Mouse (Mus musculus): ENCODE results near the gene Stub1.

Gene Stub1

DNA sequence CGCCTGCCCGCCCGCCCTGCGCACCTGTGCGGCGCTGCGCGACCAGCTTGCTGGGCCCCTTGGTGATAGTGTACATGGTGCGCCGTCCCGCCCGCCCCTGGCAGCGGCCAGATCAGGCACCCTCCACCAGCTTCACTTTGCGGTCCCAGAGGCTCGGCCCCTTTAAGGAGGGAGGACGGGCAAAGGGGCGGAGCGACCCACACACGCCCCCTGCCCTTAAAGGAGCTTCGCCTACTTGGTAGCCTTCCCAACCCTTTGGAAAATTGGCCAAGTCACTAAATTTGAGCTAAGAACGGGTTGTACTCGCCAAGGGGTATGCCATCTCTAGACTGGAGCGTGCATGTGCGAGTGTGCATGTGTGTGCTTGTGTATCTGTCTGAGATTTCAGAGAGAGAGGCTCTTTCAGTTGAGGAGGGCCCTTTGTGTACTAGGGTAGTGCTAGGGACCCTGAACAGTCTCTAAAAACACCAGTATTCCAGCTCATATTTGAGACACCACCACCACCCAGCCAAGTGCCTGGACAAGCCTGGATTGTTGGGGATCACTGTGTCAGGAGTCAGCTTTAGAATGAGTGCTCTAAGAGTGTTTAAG, 35.5 kb upstream of the Stub1 start, which contains the start of gene Mcrip2:
TSS of gene Mcrip2 (minus strand) at position 164 of the 591 bp plus-strand sequence.
- DNase-seq (ENCODE audit: low read depth, low spot score), result peak; percentile 92

DNA sequence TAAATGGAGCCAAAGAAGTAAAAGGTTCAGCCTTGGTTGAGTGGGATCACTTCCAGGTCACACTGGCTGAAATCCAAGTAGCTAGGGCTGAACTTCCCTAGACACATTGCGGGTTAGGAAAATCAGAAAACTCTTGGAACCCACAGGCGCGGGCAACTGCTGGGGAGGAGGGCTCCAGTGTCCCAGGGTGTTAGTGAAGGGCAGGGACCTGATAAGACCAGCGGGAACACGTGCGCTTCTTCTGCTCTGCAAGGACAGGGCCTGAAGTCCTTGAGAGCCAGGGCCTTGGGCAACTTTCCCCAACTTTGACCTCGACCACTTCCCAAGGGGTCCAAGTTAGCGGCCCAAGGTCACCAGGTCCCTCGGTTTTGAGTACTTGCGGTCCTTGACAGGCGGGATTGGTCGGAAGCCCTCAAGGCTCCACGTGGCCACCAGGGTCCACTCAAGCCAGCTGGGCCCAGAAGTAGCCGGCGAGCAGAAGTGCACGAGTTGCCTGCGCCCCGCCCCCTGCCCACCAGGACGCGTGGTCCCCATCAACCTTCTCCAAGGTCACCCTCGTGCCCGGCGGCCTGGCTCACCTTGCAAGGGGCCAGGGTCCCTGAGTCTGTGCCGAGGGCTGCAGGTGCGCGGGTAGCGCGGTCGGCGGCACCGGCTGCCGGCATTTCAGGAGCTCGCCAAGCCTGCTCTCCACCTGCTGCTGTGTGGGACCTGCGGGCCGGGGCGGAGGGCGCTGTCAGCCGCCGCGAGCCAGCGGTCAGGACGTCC, 34.8 kb upstream of the Stub1 start:
- peak; percentile 45 for DNase-seq (ENCODE audit: low read depth, low spot score)

DNA sequence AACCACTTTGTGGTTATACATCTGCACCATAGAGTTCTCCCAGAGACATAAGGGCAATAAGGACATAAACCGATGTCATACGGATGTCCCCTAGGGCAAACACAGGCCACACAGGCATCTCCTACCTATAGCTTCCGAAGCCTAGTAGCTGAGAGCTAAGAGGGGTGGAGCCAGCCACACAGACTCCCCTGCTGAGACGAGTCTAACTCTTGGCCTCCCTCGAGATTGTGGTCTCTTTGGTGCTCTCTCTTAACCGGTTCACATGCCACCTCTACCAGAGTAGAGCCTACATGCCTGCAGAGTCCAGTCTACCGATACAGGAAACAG, 34.3 kb upstream of the Stub1 start:
- DNase-seq (ENCODE audit: low read depth, low spot score), result no peak

DNA sequence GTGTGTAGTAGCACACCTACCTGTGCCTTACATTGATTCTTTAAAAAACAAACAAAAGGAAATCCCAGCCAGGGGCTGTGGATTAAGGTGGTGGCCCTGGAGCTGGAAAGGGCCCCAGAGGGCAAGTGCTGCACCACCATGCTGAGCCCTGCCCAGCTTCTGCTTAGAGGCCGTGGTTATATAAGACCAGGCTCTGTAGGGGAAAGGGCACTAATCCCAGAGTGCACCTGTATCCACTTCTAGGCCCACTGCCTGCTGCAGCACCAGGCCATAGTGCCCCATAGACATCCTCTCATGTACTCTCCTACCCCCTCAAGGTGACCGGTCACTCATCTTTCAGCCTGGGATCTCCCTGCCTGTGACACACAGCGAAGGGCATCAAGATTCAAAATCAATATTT, 33.0 kb upstream of the Stub1 start:
- no peak for DNase-seq (ENCODE audit: low read depth, low spot score)

DNA sequence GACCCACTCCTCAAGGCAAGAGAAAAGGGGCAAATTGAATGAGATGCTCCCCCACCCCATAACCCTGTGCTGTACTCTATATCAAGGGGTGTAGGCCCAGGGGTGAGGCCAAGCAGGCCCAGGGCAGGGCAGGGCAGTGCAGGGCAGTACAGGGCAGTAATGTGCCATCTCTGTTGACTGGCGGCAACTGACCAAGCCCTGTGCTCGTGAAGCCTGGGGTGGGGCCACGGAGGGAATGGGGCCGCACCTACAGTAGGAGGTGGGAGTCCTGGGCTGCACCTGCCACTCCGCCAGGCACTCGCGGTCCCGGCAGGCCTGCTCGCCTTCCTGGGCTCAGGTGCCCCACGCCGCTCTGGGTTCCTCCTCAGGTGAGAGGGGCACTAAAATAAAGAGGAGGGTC, 32.1 kb upstream of the Stub1 start:
- DNase-seq (ENCODE audit: low read depth, low spot score), result no peak

DNA sequence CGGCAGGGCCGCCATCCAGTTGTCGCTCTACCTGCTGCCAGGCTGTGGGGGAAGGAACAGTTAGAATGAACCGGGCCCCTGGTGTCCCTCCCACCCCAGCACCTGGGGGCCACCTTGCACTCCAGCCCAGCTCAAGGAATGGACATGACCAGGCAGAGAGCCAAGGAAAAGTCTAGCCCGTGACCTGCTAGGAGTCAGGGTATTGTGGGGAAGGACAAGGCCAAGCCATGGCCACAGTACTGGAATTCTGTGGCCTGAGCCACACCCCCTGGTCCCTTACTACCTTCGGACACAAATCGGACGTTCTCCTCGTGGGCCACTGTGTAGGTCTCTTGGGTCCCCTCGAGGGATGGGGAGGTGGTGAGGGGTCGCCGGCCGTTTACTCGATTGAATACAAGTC, 31.1 kb upstream of the Stub1 start:
- no peak for DNase-seq (ENCODE audit: low read depth, low spot score)

DNA sequence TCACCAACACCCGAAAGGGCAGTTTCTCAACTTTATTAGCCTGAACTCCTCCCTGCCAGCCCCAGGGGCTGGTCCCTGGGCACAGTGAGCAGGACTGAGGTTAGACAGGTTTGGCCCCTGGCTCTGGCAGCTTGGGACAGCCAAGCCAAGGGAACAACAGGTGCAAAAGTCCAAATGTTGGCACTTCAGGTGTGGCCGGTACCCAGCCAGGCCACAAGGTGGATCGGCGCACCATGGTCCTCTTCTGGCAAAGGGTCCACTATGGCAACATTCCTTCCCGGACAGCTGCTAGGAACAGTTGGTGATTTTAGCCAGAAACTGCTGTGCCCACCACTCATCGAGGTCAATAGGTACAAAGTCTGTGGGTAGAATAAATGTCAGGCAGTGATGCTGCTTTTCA, 30.5 kb upstream of the Stub1 start:
- DNase-seq (ENCODE audit: low read depth, low spot score), result no peak

DNA sequence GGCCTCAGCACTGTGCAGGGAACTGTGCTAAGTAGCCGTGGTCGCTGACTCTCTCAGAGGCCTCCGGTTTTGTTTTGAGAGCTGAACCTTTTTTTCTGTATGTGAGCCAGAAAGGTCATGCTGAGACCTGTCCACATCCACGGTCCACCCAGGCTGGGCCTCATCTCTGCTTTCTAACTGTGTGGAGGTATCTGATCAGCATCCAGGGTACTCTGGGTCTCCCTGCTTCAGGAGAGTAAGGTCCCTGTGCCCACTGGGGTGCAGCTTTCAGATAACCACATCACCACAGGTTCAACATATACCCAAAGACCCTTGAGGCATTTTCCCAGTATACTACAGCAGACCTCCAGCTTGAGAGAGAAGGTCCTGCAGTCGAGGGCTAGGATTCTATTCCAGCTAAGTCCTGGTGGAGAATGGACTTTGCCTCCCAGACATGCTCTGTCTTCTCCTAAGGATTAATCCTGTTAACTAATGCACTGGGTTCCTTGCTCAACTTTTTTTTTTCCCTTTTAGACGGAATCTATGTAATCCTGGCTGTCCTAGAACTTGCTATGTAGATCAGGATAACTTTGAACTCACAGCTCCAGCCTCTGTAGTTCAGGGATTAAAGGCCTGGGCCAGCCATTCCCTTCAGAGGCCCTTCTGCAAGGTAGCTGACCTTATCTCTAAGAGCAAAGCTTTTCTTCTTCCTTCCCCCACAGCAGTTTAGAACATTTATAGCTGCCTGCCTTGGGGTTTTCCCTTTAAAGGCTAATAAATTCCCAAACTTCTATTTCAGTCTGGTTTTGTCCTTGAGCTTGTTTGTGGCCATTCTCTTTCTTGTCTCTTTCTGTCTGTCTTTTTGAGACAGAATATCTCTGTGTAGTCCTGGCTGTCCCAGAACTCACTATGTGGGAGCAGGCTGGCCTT, 28.8 kb upstream of the Stub1 start:
- no peak for DNase-seq (ENCODE audit: low read depth, low spot score)

DNA sequence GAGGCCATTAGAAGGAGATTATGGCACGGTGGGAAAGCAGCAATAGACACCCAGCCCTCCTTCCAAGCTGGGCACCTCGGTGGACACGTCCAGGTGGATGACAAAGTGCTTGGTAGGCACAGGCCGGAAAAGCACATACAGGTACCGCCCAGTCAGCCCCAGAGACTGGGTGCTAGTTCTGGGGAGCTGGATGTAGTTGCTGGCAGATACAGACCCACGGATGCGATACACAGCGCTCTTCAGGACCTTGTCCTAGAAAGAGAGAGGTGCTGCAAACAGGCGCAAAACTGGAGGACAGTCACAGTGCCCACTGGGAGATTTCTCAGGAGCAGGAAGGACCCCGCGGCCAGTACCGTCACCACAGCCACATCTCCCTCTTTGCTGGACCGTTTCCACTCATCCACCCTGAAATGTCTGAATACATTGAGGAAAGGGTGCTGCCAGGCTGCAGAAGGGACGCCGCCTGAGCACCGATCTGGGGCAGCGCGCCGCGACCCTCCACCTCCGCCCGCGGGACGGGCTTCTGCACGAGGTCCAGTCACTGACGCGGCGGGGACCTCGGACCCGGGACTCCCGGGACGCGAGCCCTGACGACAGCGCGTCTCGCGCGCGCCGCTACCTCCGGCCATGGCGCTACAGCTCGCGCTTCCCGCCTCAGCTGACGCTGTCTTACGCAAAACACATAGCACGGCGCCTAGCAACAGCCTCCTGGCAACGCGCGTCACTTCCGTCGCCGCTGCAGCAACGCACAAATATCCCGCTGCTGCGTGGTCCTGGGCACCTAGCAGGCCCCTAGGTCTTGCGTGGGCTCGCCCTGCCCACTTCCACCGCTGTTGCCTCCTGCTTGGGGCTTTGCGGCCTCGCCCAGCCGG, 27.9 kb upstream of the Stub1 start, which contains the start of gene Wdr90:
TSS of gene Wdr90 (minus strand) at position 670 of the 872 bp plus-strand sequence.
- peak; percentile 99 for DNase-seq (ENCODE audit: low read depth, low spot score)

DNA sequence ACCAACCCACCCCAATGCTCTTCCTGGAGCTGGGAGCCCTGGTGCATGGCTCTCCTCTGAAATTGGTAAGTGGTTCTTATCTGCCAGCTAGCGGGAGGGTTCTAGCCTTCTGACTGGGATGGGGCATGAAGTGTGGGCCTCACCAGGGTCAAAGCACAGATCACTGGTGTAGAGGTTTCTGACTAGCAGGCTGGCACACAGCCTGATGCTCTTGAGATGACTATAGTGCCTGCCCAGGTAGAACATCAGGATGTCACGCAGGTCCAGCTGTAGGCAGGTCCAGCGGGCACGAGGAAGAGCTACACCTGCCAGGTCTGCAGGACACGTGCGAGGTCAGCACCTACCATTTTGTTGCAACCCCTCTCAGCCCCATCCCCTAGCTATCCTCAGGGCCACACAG, 27.0 kb upstream of the Stub1 start:
- DNase-seq (ENCODE audit: low read depth, low spot score), result no peak

DNA sequence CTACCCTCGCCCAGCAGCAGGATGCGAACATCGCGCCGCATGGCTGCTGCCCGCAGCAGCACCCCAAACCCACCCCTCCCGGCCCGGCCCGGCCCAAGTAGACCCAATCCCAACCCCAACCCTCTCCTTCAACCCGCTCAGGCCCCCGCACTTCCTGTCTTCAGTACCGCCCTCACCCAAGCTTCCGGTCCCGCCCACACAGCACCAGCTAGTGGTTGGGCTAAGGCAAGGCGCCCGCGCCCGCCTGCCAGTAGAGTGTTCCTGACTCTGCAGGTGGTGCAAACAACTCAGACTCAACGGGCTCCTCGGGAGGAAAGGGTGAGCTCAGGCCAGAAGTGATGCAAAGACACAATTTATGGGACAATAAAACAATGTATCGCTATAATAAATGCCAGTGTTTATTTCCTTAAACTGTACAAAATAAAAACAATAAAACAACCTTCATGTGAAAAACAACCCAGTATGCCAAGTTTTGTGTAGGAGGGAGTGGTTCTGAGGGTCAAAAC, 11.2 kb upstream of the Stub1 start, which contains the start of gene Rhot2:
TSS of gene Rhot2 (minus strand) at position 456 of the 506 bp plus-strand sequence.
- peak; percentile 97 for DNase-seq (ENCODE audit: low read depth, low spot score)

DNA sequence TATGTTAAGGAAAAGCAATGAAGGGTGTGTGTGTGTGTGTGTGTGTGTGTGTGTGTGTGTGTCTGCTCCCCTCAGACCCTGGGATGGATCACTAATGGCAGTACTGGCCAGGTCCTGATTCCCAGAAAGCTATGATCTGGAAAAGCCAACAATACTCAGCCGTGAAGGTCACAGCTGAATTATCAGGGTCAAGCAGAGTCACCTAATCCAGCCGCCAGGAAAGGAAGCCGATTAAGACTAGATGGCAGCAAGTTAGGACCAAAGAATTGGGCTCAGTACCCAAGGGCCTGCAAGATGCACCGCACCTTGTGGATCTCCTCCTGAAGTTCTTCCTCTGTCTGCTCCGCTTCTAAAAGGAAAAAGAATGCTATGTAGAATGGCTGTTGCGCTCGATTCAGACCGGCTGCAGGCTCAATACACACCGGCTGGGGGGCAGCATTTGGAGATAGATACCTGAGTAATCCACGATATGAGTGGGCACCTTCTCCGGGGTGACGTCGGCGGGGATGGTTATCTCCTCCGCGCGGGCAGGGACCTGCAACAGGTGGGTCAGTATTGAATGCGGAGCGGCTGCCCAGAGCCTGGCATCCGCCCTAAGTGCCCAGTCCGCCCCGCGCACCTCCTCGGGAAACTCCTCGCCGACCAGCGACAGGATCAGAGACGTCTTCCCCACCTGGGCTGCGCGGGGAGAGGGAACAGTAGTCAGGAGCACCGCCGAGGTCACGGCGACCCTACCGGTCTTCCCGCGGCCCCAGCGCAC, 10.6 kb upstream of the Stub1 start:
- no peak for DNase-seq (ENCODE audit: low read depth, low spot score)

DNA sequence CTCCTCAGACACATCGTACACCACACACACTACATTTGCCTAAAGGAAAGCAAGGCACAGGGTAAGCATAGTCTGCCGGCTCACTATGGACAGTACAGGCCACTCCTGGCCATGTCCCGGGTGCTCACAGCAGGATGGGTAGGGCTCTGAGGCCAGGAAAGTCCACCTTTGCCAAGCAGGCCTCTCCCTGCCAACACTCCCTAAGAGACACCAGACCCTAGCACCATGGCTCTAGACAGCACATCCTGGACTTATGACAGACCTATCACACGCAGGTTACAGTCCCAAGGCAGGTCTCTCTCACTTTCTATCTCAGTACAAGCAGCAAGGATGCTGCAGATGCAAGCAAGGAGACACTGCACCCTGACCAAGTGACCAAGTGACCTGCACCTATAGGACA, 9.9 kb upstream of the Stub1 start:
- no peak for DNase-seq (ENCODE audit: low read depth, low spot score)

DNA sequence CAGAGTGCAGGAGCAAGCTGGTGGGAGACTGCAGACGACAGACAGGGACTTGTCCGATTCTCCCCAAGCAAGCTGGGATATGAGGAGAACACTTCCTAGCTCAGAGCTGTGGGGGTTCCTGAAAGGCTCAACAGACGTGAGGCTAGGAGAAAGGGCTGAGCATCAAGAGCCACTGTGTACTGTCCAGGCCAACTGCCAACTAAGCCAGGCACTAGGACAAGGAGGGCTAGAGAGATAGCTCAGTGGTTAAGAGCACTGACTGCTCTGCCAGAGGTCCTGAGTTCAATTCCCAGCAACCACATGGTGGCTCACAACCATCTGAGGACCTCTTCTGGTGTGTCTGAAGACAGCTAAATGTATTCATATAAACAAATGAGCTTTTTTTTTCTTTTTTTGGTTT, 9.3 kb upstream of the Stub1 start:
- DNase-seq (ENCODE audit: low read depth, low spot score), result no peak

DNA sequence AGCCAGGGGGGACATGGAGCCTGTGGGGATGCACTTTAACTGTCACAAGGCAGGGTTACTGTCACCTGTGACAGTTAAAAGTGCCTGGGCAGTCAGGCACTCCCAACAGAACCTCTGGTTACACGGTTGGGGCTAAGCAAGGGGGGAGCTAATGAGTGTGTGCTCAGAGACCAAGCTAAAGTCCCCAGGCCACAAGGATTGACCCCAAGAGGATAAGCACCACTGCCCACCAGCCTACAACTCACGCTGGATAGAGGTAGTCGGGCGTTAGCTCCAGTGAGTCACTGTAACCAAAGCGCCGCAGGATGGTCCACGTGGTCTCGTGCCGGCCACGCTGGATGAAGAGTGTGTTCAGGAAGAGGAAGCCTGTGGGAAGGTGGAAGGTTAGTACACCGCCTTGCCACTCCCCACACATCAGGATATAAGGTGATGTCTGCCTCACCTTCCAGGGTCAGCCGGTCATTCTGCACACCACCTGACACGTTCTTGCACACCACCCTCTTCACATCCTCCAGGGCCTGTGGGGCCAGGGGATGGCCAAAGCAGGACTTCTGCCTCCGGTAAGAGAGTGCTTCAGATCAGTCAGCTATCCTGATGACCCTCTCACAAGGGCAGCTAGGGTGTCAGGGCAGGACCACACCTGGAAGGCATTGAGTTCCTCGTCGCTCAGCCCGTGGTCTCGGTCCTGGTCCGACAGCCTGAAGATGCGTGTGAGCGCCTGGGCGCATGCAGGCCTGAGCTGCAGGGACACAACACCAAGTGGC, 8.1 kb upstream of the Stub1 start, which contains the start of gene Gm20683:
TSS of gene Gm20683 (minus strand) at position 647 of the 764 bp plus-strand sequence.
- no peak for DNase-seq (ENCODE audit: low read depth, low spot score)

DNA sequence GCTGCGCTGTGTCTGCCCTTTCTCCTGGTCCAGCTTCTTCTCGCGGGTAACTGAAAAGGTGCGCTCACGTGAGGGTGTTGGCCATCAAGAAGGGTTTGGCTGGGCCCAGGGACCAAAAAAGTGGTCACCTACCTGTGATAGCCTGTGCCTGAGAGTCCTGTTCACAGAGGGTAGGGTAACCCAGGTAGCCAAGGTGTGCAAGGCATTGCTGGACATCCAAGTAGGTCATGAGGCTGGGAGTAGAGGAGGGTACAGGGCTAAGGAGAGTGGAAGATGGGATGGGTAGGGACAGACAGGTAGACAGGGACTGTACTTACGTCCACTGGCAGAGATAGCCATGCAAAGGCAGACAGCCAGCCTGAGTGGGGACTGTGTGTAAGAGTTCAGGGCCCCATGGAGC, 7.3 kb upstream of the Stub1 start:
- no peak for DNase-seq (ENCODE audit: low read depth, low spot score)

DNA sequence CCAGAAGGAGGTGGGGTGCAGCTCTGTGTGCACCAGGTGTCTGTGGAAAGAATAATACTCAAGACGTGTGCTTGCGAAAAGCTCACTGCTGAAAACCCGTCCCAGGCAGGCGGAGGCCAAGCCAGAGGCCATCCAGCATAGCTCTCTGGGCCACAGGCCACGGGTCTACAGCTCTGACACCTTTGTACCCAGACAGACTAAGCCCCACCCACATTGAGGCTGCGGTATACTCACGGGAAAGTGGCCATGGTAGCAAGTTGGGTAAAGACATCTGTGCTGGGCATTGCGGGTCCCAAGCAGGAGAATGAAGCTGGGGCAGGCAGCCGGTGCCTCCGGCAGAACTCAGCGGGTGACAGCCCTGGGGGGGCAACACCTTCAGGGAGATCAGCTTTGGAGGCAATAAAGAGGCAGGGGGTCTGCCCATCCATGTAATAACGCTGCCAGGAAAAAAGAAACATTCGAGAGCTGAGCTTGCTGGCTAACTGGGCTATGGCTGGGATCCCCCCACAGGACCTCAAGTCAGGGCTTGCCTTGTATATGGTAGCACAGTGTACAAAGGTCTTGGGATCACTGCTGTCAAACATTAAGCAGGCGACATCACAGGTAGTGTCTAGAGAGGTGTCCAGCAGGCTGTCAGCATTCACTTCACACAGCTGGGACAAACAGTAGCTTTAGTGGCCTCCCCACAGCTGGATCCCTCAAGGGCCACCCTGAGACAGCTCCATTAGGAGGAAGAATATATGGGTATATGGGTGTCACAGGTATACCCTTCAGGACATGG, 6.4 kb upstream of the Stub1 start:
- no peak for DNase-seq (ENCODE audit: low read depth, low spot score)

DNA sequence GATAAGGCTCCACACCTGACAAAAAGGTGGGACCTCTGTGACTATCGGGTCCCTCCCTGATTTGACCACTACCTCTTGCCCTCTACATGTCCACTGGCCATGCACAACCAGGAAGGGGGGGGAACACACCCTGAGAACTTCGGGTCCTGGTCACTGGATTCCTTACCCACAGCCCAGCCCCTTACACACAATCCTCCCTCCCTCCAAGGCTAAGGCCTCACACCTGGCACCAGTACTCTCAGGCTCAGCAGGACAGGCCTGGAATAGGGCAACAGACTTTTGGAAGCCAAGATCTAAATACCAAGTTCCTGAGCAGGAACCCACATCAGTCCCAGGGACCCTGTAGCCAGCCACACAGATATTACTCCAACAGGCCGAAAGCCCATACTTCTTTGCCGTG, 5.7 kb upstream of the Stub1 start:
- DNase-seq (ENCODE audit: low read depth, low spot score), result no peak

DNA sequence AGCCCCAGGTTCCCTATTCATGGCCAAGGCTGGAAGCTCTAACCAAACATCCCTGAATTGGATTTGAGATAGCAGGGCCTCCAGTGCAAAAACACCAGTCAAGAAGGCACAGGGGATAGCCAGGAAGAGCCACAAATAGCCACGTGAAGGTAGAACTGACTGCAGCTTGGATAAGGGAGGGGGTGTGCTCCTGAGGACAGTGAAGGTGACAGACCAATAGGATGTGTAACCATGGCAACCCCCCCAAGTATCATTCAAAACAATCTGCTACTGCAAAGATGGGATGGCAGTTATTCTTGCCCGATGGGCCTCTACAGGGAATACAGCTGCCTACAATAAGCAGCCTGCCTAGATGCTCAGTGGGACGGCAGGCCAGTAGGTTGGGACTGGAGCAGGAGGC, 4.3 kb upstream of the Stub1 start:
- DNase-seq (ENCODE audit: low read depth, low spot score), result peak; percentile 67

Data from brain, adult 2 months (tissue).